Mouse (Mus musculus) embryonic facial prominence, embryonic 11.5 days (tissue): ENCODE data around the gene Rap1a. TPM values are rescaled to one million over a fixed set of nuclear protein-coding genes. Genes with fewer than 3 reads are reported as not detected.

Experiments used
- ATAC-seq: fragments of 200-750 bp; cut with Nextera tagmentation; replicated peaks from 2 replicates; pipeline ENCODE4 v1.8.0; 2017; ENCODE audit warnings: low read depth; ENCODE audit not compliant: insufficient number of reproducible peaks, low FRiP score, low TSS enrichment
- DNase-seq: peaks from one replicate; pipeline ENCODE4 v3.0.0-alpha.2; 2015; ENCODE audit warnings: low spot score
- H3K27ac ChIP-seq: fragments of 300-500 bp; sonication (generic); replicated peaks from 2 replicates; pipeline ENCODE4 v1.5.1; 2014; ENCODE audit warnings: mild to moderate bottlenecking, low read depth, low read length, control low read depth
- H3K27me3 ChIP-seq: fragments of 300-500 bp; sonication (generic); 2 replicates; pipeline ENCODE4 v1.6.1; 2014; ENCODE audit warnings: mild to moderate bottlenecking, low read length, moderate library complexity, mixed read lengths; ENCODE audit not compliant: control insufficient read depth, insufficient read depth
- H3K36me3 ChIP-seq: fragments of 300-500 bp; sonication (generic); replicated peaks from 2 replicates; pipeline ENCODE4 v1.6.1; 2014; ENCODE audit warnings: low read depth, mild to moderate bottlenecking, low read length, moderate library complexity, mixed read lengths; ENCODE audit not compliant: control insufficient read depth, insufficient read depth
- H3K4me1 ChIP-seq: fragments of 300-500 bp; sonication (generic); 2 replicates; pipeline ENCODE4 v1.6.1; 2014; ENCODE audit warnings: low read length, mixed read lengths; ENCODE audit not compliant: control insufficient read depth, insufficient read depth
- H3K4me2 ChIP-seq: fragments of 300-500 bp; sonication (generic); 2 replicates; pipeline ENCODE4 v1.6.1; 2014; ENCODE audit warnings: low read depth, mild to moderate bottlenecking, control low read depth, low read length, moderate library complexity
- H3K4me3 ChIP-seq: fragments of 300-500 bp; sonication (generic); 2 replicates; pipeline ENCODE4 v1.5.1; 2014; ENCODE audit warnings: low read depth, low read length, control low read depth
- H3K9ac ChIP-seq: fragments of 300-500 bp; sonication (generic); replicated peaks from 2 replicates; pipeline ENCODE4 v1.6.1; 2014; ENCODE audit warnings: mild to moderate bottlenecking, control low read depth, low read length
- H3K9me3 ChIP-seq: fragments of 300-500 bp; sonication (generic); replicated peaks from 2 replicates; pipeline ENCODE4 v1.6.1; 2016; ENCODE audit warnings: mild to moderate bottlenecking, low read length, inconsistent platforms, mixed read lengths; ENCODE audit not compliant: control insufficient read depth
- WGBS: fragments of 180-500 bp; shearing (Covaris S2); extraction: QIAGEN DNeasy Blood & Tissue Kit; methylation state at CpG from one replicate; pipeline ENCODE4 v1.1.7; 2014; 5-methylcytosine and 5-hydroxymethylcytosine counted together
- polyA plus RNA-seq: library from polyadenylated mRNA; unstranded; fragments of >200 nt; fragmentation: Nextera tagmentation; extraction: Ambion mirVana; gene quantifications from 2 replicates; pipeline ENCODE4 v1.2.1, GENCODE M21; 2014

The Rap1a gene
- 68.2 and 88.7 TPM in 2 replicates for polyA plus RNA-seq

DNA sequence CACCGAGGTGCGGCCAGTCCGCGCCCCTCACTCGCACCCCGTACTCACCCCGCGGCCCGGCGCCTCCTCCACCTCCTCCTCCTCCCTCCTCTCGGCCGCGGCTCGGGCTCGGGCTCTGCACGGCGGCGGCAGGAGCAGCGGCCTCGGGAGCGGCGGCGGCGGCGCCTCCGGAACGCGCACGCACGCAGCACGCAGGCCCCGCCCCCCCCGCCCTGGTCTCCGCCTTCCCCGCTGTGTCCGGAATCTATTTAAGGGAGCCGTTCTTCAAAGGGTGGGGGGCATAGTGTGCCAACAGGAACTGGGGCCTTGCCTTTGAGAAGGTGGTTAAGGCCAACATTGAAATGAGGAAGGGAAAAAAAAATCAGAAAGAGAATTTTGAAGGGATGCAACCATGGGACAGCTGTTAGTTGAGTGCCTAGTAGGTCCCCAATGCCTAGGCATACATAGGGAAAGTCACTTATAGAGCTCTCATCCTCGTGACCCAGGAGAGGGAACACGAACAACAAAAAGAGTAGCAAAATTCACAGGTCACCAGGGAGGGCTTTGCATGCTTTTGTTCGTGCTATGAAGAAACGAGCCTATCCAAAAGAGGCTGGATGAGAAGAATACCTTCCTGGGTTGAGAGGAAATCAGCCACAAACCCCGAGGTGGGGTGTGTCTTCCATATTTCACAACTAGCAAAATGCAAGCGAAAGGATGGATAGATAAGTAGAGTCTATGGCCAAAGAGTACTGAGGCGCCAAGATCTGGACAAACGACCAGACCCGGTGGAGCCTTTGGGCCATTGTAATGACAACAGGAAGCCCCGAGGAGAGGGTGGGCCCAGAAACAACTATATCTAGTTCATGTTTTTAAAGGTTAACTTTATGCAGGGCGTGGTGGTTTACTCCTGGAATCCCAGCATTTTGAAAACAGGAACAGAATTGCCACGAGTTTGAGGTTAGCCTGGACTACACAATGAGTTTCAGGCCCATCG is at the start of gene Rap1a:
Gene Rap1a (minus strand): TSS at position 146 of the 976 bp plus-strand sequence.
- Histone ChIP-seq H3K9ac (peak within 1 kb of the TSS; percentile 80), H3K4me1 (no peaks in the 10 kb centered on the region), H3K36me3 (no peaks in the 10 kb centered on the region), H3K27ac (peak within 1 kb of the TSS; percentile 35; the same call in 1 of the 2 replicates), H3K4me2 (peak within 1 kb of the TSS; percentile 78), H3K27me3 (no peaks in the 10 kb centered on the region), H3K4me3 (peak within 1 kb of the TSS; percentile 86), H3K9me3 (no peaks in the 10 kb centered on the region)
- 32% methylated on average over 25 of the region's 50 CpGs for WGBS
- peak; percentile 83 for DNase-seq
- peak; percentile 95 for ATAC-seq

DNA sequence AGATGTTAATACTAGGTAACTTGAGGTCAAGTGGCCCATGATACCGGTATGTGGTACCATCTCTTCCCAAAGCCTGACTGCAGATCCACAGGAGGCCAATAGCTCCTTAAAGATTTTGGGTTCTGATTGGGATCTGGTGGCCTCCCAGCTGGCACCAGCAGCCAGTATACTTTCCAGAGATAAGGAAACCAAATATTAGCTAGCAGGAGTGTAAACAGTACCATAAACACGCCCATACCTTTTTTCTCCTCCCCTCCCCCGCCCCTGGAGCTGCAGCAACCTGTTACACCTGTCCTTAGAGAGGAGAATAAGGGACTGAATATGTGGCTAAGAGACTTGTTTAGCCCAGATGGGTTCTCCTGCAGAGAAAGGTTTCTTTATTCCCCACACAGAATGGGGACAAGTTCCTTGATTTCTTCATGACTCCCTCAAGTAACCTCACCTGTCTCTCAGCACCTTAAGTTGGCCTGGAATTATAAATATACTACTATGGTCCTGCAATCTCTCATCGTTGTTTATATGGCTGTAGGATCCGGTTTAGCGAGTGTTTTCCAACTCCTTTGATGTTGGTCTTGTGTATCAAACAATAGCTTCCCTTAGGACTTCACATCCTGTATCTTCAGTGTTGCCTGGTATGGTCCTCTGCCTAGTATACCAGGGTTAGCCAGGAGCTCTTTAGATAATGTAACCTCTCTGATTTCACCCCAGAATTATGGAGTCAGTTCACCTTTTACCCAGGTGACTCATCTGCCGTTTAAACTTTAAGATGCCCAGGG is 45.3 kb upstream of the Rap1a start:
- no peak for ATAC-seq
- Histone ChIP-seq H3K9me3 (no peaks in the 10 kb centered on the region), H3K27ac (no peak overlapping the region), H3K9ac (no peak overlapping the region), H3K27me3 (no peaks in the 10 kb centered on the region), H3K36me3 (no peaks in the 10 kb centered on the region), H3K4me1 (no peaks in the 10 kb centered on the region), H3K4me3 (no peak overlapping the region), H3K4me2 (no peak overlapping the region)
- WGBS, result 74% methylated on average over 7 of the region's 7 CpGs
- DNase-seq, result no peak

DNA sequence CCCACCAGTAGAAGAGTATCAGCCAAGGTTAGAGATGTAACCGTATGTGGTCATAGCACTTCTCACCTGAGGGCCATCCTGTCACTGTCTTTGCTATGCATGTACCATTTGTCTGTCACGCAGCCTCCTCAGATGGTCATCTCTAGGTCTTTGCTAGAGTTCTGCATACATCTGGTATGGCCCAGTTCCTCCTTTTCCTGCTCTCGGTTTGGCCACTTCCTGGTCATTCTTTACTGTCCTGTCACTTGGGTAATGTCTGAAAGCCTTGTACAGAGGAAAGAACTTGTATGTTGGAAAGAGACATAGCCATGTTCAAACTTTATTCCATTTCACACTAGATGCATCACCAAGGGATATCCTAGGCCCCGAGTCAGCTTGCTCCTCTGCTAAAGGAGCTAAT is 38.7 kb upstream of the Rap1a start:
- no peaks in the 10 kb centered on the region for H3K4me1 ChIP-seq
- no peaks in the 10 kb centered on the region for H3K9me3 ChIP-seq
- DNase-seq, result no peak
- no peak overlapping the region for H3K4me3 ChIP-seq
- no peak for ATAC-seq
- H3K9ac ChIP-seq, result no peak overlapping the region
- H3K27ac ChIP-seq, result no peak overlapping the region
- 85% methylated on average over 4 of the region's 4 CpGs for WGBS
- H3K27me3 ChIP-seq, result no peaks in the 10 kb centered on the region
- H3K36me3 ChIP-seq, result no peaks in the 10 kb centered on the region
- no peak overlapping the region for H3K4me2 ChIP-seq

GRCm38 (mm10) chr3:105838655-105839054 is 37.5 kb upstream of the Rap1a start:
- ATAC-seq (no peak), DNase-seq (no peak)
- Histone ChIP-seq H3K9me3 (no peaks in the 10 kb centered on the region), H3K27ac (no peak overlapping the region), H3K36me3 (no peaks in the 10 kb centered on the region), H3K27me3 (no peaks in the 10 kb centered on the region), H3K4me1 (no peaks in the 10 kb centered on the region), H3K4me2 (no peak overlapping the region), H3K9ac (no peak overlapping the region), H3K4me3 (no peak overlapping the region)
- 79% methylated on average over 3 of the region's 3 CpGs for WGBS

- Histone ChIP-seq H3K9me3 (no peaks in the 10 kb centered on the region), H3K27ac (no peak overlapping the region), H3K9ac (no peak overlapping the region), H3K27me3 (no peaks in the 10 kb centered on the region), H3K36me3 (no peaks in the 10 kb centered on the region), H3K4me3 (no peak overlapping the region), H3K4me1 (no peaks in the 10 kb centered on the region), H3K4me2 (no peak overlapping the region)
- 79% methylated on average over 3 of the region's 3 CpGs for WGBS
- no peak for DNase-seq
- no peak for ATAC-seq
Measured at GRCm38 (mm10) chr3:105836883-105837282, 35.7 kb upstream of the Rap1a start.

DNA sequence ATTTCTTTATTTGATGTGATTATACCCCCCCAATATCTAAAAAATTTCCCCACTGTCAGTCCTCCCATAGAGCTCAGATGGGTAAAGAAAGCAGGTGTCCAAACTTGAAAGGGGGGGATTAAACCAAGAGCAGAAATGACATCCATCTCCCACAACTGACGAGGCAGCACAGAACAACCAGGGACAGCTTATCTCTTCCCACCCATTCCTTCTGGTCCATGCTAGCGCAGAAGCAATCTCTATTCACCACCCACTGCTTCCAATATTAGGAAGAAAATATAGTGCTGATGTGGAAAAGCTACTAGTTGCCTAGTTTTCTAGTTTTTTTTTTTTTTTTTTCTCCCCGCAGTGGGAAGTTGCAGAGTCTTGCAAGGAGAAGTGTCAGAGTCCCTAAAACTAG is 34.7 kb upstream of the Rap1a start:
- Histone ChIP-seq H3K4me2 (no peak overlapping the region), H3K9me3 (no peaks in the 10 kb centered on the region), H3K9ac (no peak overlapping the region), H3K4me3 (no peak overlapping the region), H3K4me1 (no peaks in the 10 kb centered on the region), H3K36me3 (no peaks in the 10 kb centered on the region), H3K27me3 (no peaks in the 10 kb centered on the region), H3K27ac (no peak overlapping the region)
- ATAC-seq (no peak), DNase-seq (no peak)
- WGBS, result 75% methylated on average over 3 of the region's 3 CpGs

DNA sequence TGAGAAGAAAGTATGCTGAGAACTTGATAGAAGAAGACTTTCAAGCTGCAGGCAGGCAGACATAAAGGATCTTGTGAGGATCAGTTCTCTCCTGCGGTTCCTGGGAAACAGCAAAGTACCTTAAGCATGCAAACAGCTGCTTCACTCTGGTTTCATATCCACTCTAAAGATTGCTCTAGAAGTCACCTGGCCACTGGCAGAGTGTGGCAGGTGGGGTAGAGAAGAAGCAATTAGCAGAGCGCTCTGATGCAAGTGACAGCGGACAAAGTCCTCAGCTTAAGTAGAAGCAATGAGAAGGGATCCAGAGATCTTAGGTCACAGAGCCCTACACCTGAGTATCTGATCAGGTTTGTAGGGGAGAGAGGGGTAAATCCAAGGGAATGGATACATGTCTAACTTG is 30.4 kb upstream of the Rap1a start:
- H3K27me3 ChIP-seq, result no peaks in the 10 kb centered on the region
- ATAC-seq, result no peak

More for the DNA sequence above, 30.4 kb upstream of the Rap1a start:
- Histone ChIP-seq H3K4me2 (no peak overlapping the region), H3K4me1 (no peaks in the 10 kb centered on the region), H3K27ac (no peak overlapping the region), H3K4me3 (no peak overlapping the region), H3K36me3 (no peaks in the 10 kb centered on the region), H3K9ac (no peak overlapping the region), H3K9me3 (no peaks in the 10 kb centered on the region)
- no peak for DNase-seq
- WGBS, result 95% methylated on average over 3 of the region's 3 CpGs
